ENCODE assay signal across 8 mouse cellular contexts in genomic region chr11:5015720-5016119, GRCm38 (mm10). TPM values are rescaled to one million over a fixed set of nuclear protein-coding genes. Genes with fewer than 3 reads are reported as not detected.
A peak's percentile ranks its signal among the peaks of the same experiment; 100 is the strongest.
DNase-seq lines count a peak whose midpoint lies in the region; ATAC-seq lines count a peak whose summit lies in the region.

No protein-coding gene starts in this region.

- DNase-seq in ovary, adult 18-20 months (ENCODE audit: low spot score) = peak; percentile 39
- DNase-seq in ovary, postnatal 10 days (ENCODE audit: low spot score) = no peak
- peak; percentile 91 for DNase-seq in cerebellum, adult 11 months
- DNase-seq in frontal cortex, adult 2 months (ENCODE audit: extremely low spot score in 1 of 2, low spot score in 1 of 2) = peak; percentile 41 to 86
- peak; percentile 71 for DNase-seq in kidney, adult 18-20 months
- peak; percentile 87 for DNase-seq in left cerebral cortex, postnatal 4 days
- DNase-seq in ovary, postnatal 14 days (ENCODE audit: low spot score) = peak; percentile 50

- ATAC-seq in granulocyte monocyte progenitor cell, adult 5-6 weeks (replicated peaks; ENCODE audit: poor library complexity, severe bottlenecking) = no peak

- intact Hi-C loops in left cerebral cortex, postnatal 4 days (cut with DNase I) = loop anchor here (10.0 kb wide), 1 partner anchor 49 kb away; the partner anchor contains the start of gene Gas2l1

RNA-seq across cellular contexts. Expression of gene Ap1b1, which starts 29.1 kb away (rescaled TPM):
- polyA plus RNA-seq in frontal cortex, adult 2 months (2012; rRNA removed) = 150 and 165 TPM in 2 replicates
- total RNA-seq in left cerebral cortex, postnatal 4 days (2021) = 100 to 1,000 TPM; 110 to 115 TPM
- 44.9 and 46.4 TPM in 2 replicates for total RNA-seq in granulocyte monocyte progenitor cell, adult 5-6 weeks (2014; fragmentation: Nextera tagmentation)
- 23.4 and 35.8 TPM in 2 replicates for total RNA-seq in granulocyte monocyte progenitor cell, adult 5-6 weeks (2017)

RNA-seq across cellular contexts. Expression of gene Rasl10a, which starts 42.2 kb away (rescaled TPM):
- 78.9 and 79.5 TPM in 2 replicates for polyA plus RNA-seq in frontal cortex, adult 2 months (2012; rRNA removed)
- 10 to 100 TPM; 20.0 to 20.1 TPM for total RNA-seq in left cerebral cortex, postnatal 4 days (2021)
- total RNA-seq in granulocyte monocyte progenitor cell, adult 5-6 weeks (2014; fragmentation: Nextera tagmentation) = not detected in 2 replicates
- not detected in 2 replicates for total RNA-seq in granulocyte monocyte progenitor cell, adult 5-6 weeks (2017)

RNA-seq across cellular contexts. Expression of gene Gas2l1, which starts 49.4 kb away (rescaled TPM):
- polyA plus RNA-seq in frontal cortex, adult 2 months (2012; rRNA removed) = 89.1 and 98.7 TPM in 2 replicates
- 10 to 100 TPM; 37.8 to 42.0 TPM for total RNA-seq in left cerebral cortex, postnatal 4 days (2021)
- total RNA-seq in granulocyte monocyte progenitor cell, adult 5-6 weeks (2014; fragmentation: Nextera tagmentation) = 1.0 TPM in 1 of 2 replicates, not detected in the other
- total RNA-seq in granulocyte monocyte progenitor cell, adult 5-6 weeks (2017) = 1.2 and 1.3 TPM in 2 replicates

Comparison
In these comparisons a context has a peak if more than half of its experiments do, and no peak if none do; other contexts are left out.
1. RNA of gene Rasl10a, which starts 42.2 kb away (total RNA-seq): 20.0 to 20.1 TPM in left cerebral cortex, postnatal 4 days; not detected in granulocyte monocyte progenitor cell, adult 5-6 weeks; every median in the first group is over 10 times any median in the second.
2. RNA of gene Gas2l1, which starts 49.4 kb away (total RNA-seq): 37.8 to 42.0 TPM in left cerebral cortex, postnatal 4 days; 1.0 to 1.3 TPM in granulocyte monocyte progenitor cell, adult 5-6 weeks; every median in the first group is over 10 times any median in the second.